Mouse (Mus musculus) embryonic facial prominence, embryonic 14.5 days (tissue): ENCODE measurements around the gene Rell1. TPM values are rescaled to one million over a fixed set of nuclear protein-coding genes. Genes with fewer than 3 reads are reported as not detected.
A peak's percentile ranks its signal among the peaks of the same experiment; 100 is the strongest.

Experiments used
- ATAC-seq: fragments of 200-750 bp; cut with Nextera tagmentation; 2 replicates; pipeline ENCODE4 v1.8.0; 2017; ENCODE audit warnings: low read depth, moderate number of reproducible peaks, moderate TSS enrichment
- DNase-seq: peaks from one replicate; pipeline ENCODE4 v3.0.0-alpha.2; 2015; ENCODE audit warnings: low spot score
- H3K27ac ChIP-seq: fragments of 300-500 bp; sonication (generic); replicated peaks from 2 replicates; pipeline ENCODE4 v1.5.1; 2014; ENCODE audit warnings: low read depth, mild to moderate bottlenecking, low read length, moderate library complexity
- H3K27me3 ChIP-seq: fragments of 300-500 bp; sonication (generic); replicated peaks from 2 replicates; pipeline ENCODE4 v1.6.1; 2014; ENCODE audit warnings: low read length; ENCODE audit not compliant: control insufficient read depth, insufficient read depth
- H3K36me3 ChIP-seq: fragments of 300-500 bp; sonication (generic); 2 replicates; pipeline ENCODE4 v1.6.1; 2014; ENCODE audit warnings: low read length, mixed read lengths; ENCODE audit not compliant: control insufficient read depth, insufficient read depth
- H3K4me1 ChIP-seq: fragments of 300-500 bp; sonication (generic); 2 replicates; pipeline ENCODE4 v1.6.1; 2014; ENCODE audit warnings: antibody characterized with exemption, low read length; ENCODE audit not compliant: control insufficient read depth, insufficient read depth
- H3K4me2 ChIP-seq: fragments of 300-500 bp; sonication (generic); 2 replicates; pipeline ENCODE4 v1.6.1; 2014; ENCODE audit warnings: low read depth, mild to moderate bottlenecking, low read length, moderate library complexity, mixed read lengths
- H3K4me3 ChIP-seq: fragments of 300-500 bp; sonication (generic); 2 replicates; pipeline ENCODE4 v1.5.1; 2014; ENCODE audit warnings: low read depth, mild to moderate bottlenecking, low read length
- H3K9ac ChIP-seq: fragments of 300-500 bp; sonication (generic); 2 replicates; pipeline ENCODE4 v1.6.1; 2014; ENCODE audit warnings: low read depth, mild to moderate bottlenecking, low read length, moderate library complexity, mixed read lengths
- H3K9me3 ChIP-seq: fragments of 300-500 bp; sonication (generic); 2 replicates; pipeline ENCODE4 v1.6.1; 2016; ENCODE audit warnings: low read length; ENCODE audit not compliant: control insufficient read depth
- WGBS: fragments of 180-500 bp; shearing (Covaris S2); extraction: QIAGEN DNeasy Blood & Tissue Kit; methylation state at CpG from one replicate; pipeline ENCODE4 v1.1.7; 2014; 5-methylcytosine and 5-hydroxymethylcytosine counted together
- polyA plus RNA-seq: library from polyadenylated mRNA; unstranded; fragments of >200 nt; fragmentation: Nextera tagmentation; extraction: Ambion mirVana; gene quantifications from 2 replicates; pipeline ENCODE4 v1.2.1, GENCODE M21; 2014

Gene Rell1
- polyA plus RNA-seq, 1 experiment from 2014 or later = 14.1 TPM

GRCm38 (mm10) chr5:63943291-63943690 is 25.4 kb downstream of the Rell1 start:
- Histone ChIP-seq H3K4me1 (peaks cover 1% of the 10 kb centered on the region; the same call in 1 of the 2 replicates), H3K9me3 (no peaks in the 10 kb centered on the region), H3K9ac (no peak overlapping the region), H3K27me3 (no peaks in the 10 kb centered on the region), H3K36me3 (no peaks in the 10 kb centered on the region), H3K4me2 (no peak overlapping the region), H3K27ac (no peak overlapping the region), H3K4me3 (no peak overlapping the region)
- ATAC-seq (no peak), DNase-seq (no peak)
- WGBS = 90% methylated on average over 9 of the region's 9 CpGs

- 58% methylated on average over 5 of the region's 5 CpGs for WGBS
- Histone ChIP-seq H3K4me1 (no peaks in the 10 kb centered on the region), H3K27me3 (no peaks in the 10 kb centered on the region), H3K4me2 (no peak overlapping the region), H3K27ac (no peak overlapping the region), H3K9ac (no peak overlapping the region), H3K36me3 (0 out of 2 replicates have a peak, but pooled peaks cover under 1% of the 10 kb centered on the region), H3K4me3 (no peak overlapping the region), H3K9me3 (no peaks in the 10 kb centered on the region)
- DNase-seq (peak; percentile 42), ATAC-seq (no peak)
Observed at GRCm38 (mm10) chr5:63941891-63942290, 26.8 kb downstream of the Rell1 start.

- Histone ChIP-seq H3K9me3 (no peaks in the 10 kb centered on the region), H3K36me3 (peaks cover 14% of the 10 kb centered on the region; the same call in 1 of the 2 replicates), H3K27ac (no peak overlapping the region), H3K4me2 (no peak overlapping the region), H3K4me3 (no peak overlapping the region), H3K9ac (no peak overlapping the region), H3K27me3 (no peaks in the 10 kb centered on the region), H3K4me1 (no peaks in the 10 kb centered on the region)
- WGBS = 66% methylated on average over 4 of the region's 4 CpGs
- no peak for DNase-seq
- no peak for ATAC-seq
Observed at GRCm38 (mm10) chr5:63938575-63938974, 30.1 kb downstream of the Rell1 start.

DNA sequence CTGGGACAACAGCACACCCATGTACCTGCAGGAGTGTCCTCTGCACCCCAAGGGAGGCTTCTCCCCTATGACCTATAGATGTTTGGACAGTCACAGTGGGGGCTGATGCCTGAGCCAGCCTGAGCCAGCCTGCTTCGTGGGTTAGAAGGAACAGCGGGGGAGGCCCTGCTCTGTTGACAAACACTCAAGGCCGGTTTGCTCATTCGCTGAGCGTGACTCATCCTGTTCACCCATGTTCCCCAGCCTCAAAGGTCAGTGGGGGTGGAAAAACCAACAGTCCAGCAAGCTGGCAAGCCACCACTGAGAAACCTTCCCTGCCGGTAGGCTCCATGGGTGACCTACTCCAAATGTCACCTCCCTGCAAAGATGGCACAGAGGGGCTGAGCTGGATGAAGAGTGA is 32.0 kb downstream of the Rell1 start:
- H3K4me2 ChIP-seq = no peak overlapping the region
- no peak overlapping the region for H3K9ac ChIP-seq
- 0 out of 2 replicates have a peak, but pooled peaks cover 7% of the 10 kb centered on the region for H3K4me1 ChIP-seq
- DNase-seq (no peak), ATAC-seq (no peak)
- H3K9me3 ChIP-seq = no peaks in the 10 kb centered on the region
- no peak overlapping the region for H3K4me3 ChIP-seq
- no peaks in the 10 kb centered on the region for H3K27me3 ChIP-seq
- no peak overlapping the region for H3K27ac ChIP-seq
- 63% methylated on average over 6 of the region's 6 CpGs for WGBS
- peaks cover 14% of the 10 kb centered on the region; the same call in 1 of the 2 replicates for H3K36me3 ChIP-seq

GRCm38 (mm10) chr5:63935581-63935980 is 33.1 kb downstream of the Rell1 start:
- no peak for DNase-seq
- 92% methylated on average over 6 of the region's 6 CpGs for WGBS

GRCm38 (mm10) chr5:63932829-63933228 is 35.9 kb downstream of the Rell1 start:
- Histone ChIP-seq H3K9ac (no peak overlapping the region), H3K4me2 (peak overlapping the region; percentile 8; the same call in 1 of the 2 replicates), H3K9me3 (no peaks in the 10 kb centered on the region), H3K27ac (0 out of 2 replicates have a peak overlapping the region, but pooled peaks have one; percentile 3), H3K36me3 (peaks cover 31% of the 10 kb centered on the region; the same call in 1 of the 2 replicates), H3K4me3 (no peak overlapping the region), H3K4me1 (0 out of 2 replicates have a peak, but pooled peaks cover 7% of the 10 kb centered on the region), H3K27me3 (no peaks in the 10 kb centered on the region)
- DNase-seq (peak; percentile 86), ATAC-seq (peak; percentile 94)
- 37% methylated on average over 10 of the region's 10 CpGs for WGBS

More at GRCm38 (mm10) chr5:63935581-63935980, 33.1 kb downstream of the Rell1 start:
- H3K4me1 ChIP-seq = 0 out of 2 replicates have a peak, but pooled peaks cover 7% of the 10 kb centered on the region
- H3K9me3 ChIP-seq = no peaks in the 10 kb centered on the region
- no peak overlapping the region for H3K27ac ChIP-seq
- no peak overlapping the region for H3K9ac ChIP-seq
- no peak overlapping the region for H3K4me3 ChIP-seq
- H3K4me2 ChIP-seq = no peak overlapping the region
- no peak for ATAC-seq
- peaks cover 14% of the 10 kb centered on the region; the same call in 1 of the 2 replicates for H3K36me3 ChIP-seq
- no peaks in the 10 kb centered on the region for H3K27me3 ChIP-seq

- H3K4me1 ChIP-seq = 0 out of 2 replicates have a peak, but pooled peaks cover 7% of the 10 kb centered on the region
- 66% methylated on average over 4 of the region's 4 CpGs for WGBS
- H3K9ac ChIP-seq = no peak overlapping the region
- no peak overlapping the region for H3K4me2 ChIP-seq
- H3K9me3 ChIP-seq = no peaks in the 10 kb centered on the region; the same call in 1 of the 2 replicates
- no peaks in the 10 kb centered on the region for H3K27me3 ChIP-seq
- no peak overlapping the region for H3K27ac ChIP-seq
- H3K36me3 ChIP-seq = peaks cover 37% of the 10 kb centered on the region; the same call in 1 of the 2 replicates
- DNase-seq (no peak), ATAC-seq (no peak)
- H3K4me3 ChIP-seq = no peak overlapping the region
Observed at GRCm38 (mm10) chr5:63930824-63931358, 37.8 kb downstream of the Rell1 start.

DNA sequence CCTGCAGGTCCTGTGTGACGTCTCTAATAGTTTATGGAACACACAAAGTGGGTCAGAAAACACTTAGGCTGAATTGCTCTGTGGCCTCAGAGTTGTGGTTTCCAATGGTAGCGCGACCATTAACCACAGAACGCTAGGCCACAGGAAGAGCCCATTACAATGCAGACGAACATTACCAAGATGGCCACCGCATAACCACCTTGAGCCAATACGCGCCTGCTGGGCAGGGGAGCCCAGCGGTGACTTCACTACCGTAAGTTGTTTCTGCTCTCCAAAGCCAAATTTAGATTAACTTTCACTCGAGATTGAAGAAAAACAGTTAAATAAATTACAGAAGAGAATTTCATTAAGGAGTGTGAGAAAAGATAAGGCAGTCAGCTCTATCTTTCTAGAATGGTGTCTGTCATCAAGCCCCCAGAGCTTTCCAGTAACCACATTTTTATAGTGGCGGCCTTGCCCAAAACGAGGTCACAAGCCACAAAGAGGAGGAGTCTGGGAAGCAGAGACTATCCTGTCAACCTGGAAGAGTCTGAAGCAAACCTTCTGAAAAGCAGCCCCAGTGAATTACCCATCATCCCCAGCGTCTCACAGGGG is 43.6 kb downstream of the Rell1 start:
- H3K27ac ChIP-seq = no peak overlapping the region
- H3K4me2 ChIP-seq = no peak overlapping the region
- no peak overlapping the region for H3K9ac ChIP-seq
- H3K9me3 ChIP-seq = no peaks in the 10 kb centered on the region; the same call in 1 of the 2 replicates
- H3K4me3 ChIP-seq = no peak overlapping the region
- DNase-seq = no peak
- 82% methylated on average over 14 of the region's 14 CpGs for WGBS
- no peak for ATAC-seq
- H3K27me3 ChIP-seq = no peaks in the 10 kb centered on the region
- H3K36me3 ChIP-seq = peaks cover 51% of the 10 kb centered on the region; the same call in 1 of the 2 replicates
- H3K4me1 ChIP-seq = no peaks in the 10 kb centered on the region
